Mouse (Mus musculus) thymus, adult 2 months (tissue): ENCODE measurements around the gene 6030468B19Rik.

Experiments used
- CTCF ChIP-seq: fragments of 200-500 bp; IDR thresholded peaks from 2 replicates; pipeline ENCODE4 v1.5.1; 2012; ENCODE audit warnings: mild to moderate bottlenecking, control low read depth, low read length, moderate library complexity, borderline replicate concordance; ENCODE audit not compliant: control insufficient read depth, poor library complexity, insufficient read depth; ENCODE audit errors: extremely low read depth
- POLR2A ChIP-seq: fragments of 200-500 bp; IDR thresholded peaks from 2 replicates; pipeline ENCODE4 v1.6.1; 2012; ENCODE audit warnings: mild to moderate bottlenecking, low read length, control low read depth, moderate library complexity; ENCODE audit not compliant: control insufficient read depth, poor library complexity, insufficient read depth; ENCODE audit errors: extremely low read depth

- TF ChIP-seq POLR2A: no peak
- no peak for TF ChIP-seq CTCF
Observed at GRCm38 (mm10) chr11:117792281-117792888, 5.1 kb upstream of the 6030468B19Rik start.
